In genomic region chr11:52601196-52601595, GRCm38 (mm10) we compare ENCODE assay signal across 19 mouse cellular contexts.
"Had no signal": no experiment of that assay in that cellular context is flagged by ENCODE, and none has a peak within 500 bp of the region (broad histone marks: within the 10 kb centered on the region; RNA-seq: fewer than 3 reads in every experiment).

No protein-coding gene starts in this region.

- H3K27ac ChIP-seq: kidney, embryonic 15.5 days; limb, embryonic 10.5 days; limb, embryonic 13.5 days; liver, embryonic 12.5 days; liver, embryonic 15.5 days; stomach, postnatal 0 days had no signal

- DNase-seq: kidney, adult 8-10 months; kidney, postnatal 10 days; kidney, postnatal 36 days; liver; lung, adult 18-20 months; lung, postnatal 14 days; lung, postnatal 4 days; midbrain, embryonic 14.5 days; right cerebral cortex, adult 18-20 months; right cerebral cortex, postnatal 14 days; right cerebral cortex, postnatal 4 days; thymus, adult 2 months; thymus, postnatal 14 days had no signal

- H3K4me3 ChIP-seq: kidney, embryonic 15.5 days; limb, embryonic 10.5 days; limb, embryonic 13.5 days; liver, embryonic 12.5 days; liver, embryonic 15.5 days had no signal

- H3K4me1 ChIP-seq: kidney, embryonic 15.5 days; limb, embryonic 10.5 days; liver, embryonic 12.5 days; liver, embryonic 15.5 days had no signal
